Mouse (Mus musculus): Measurements from ENCODE around the gene Lima1. TPM values are rescaled to one million over a fixed set of nuclear protein-coding genes. Genes with fewer than 3 reads are reported as not detected.
A peak's percentile ranks its signal among the peaks of the same experiment; 100 is the strongest.

The Lima1 gene
- polyA plus RNA-seq, 1 experiment from 2014 or later = 96.4 TPM

DNA sequence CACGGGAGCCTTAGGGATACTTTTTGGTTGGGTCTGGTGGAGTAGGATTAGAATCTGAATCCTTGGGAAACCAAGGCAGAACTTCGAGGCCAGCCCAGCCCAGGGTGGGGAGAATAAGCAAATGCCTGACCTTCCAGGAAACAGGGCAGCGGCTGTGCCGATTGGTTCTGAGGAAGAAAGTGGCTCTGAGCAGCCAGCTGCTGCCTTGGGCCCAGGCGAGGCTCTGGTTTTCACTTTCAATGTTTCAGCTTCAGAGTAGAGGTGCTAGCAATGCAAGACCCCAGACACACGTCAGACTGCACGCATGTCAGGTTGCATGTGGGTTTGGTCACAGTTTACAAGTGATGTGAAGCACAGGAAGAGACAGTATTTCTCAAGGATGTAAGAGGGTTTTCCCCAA is 63.2 kb downstream of the Lima1 start:
- Histone ChIP-seq H3K4me2 (replicated peaks) (no peak overlapping the region), H3K4me3 (replicated peaks) (no peak overlapping the region), H3K27ac (0 out of 2 replicates have a peak overlapping the region, but pooled peaks have one; percentile 2), H3K9ac (no peak overlapping the region), H3K36me3 (peaks cover 6% of the 10 kb centered on the region; the same call in 1 of the 2 replicates), H3K27me3 (replicated peaks) (no peaks in the 10 kb centered on the region), H3K4me1 (replicated peaks) (peaks cover 14% of the 10 kb centered on the region), H3K9me3 (no peaks in the 10 kb centered on the region)
- 43% methylated on average over 7 of the region's 7 CpGs for WGBS
- no peak for ATAC-seq

DNA sequence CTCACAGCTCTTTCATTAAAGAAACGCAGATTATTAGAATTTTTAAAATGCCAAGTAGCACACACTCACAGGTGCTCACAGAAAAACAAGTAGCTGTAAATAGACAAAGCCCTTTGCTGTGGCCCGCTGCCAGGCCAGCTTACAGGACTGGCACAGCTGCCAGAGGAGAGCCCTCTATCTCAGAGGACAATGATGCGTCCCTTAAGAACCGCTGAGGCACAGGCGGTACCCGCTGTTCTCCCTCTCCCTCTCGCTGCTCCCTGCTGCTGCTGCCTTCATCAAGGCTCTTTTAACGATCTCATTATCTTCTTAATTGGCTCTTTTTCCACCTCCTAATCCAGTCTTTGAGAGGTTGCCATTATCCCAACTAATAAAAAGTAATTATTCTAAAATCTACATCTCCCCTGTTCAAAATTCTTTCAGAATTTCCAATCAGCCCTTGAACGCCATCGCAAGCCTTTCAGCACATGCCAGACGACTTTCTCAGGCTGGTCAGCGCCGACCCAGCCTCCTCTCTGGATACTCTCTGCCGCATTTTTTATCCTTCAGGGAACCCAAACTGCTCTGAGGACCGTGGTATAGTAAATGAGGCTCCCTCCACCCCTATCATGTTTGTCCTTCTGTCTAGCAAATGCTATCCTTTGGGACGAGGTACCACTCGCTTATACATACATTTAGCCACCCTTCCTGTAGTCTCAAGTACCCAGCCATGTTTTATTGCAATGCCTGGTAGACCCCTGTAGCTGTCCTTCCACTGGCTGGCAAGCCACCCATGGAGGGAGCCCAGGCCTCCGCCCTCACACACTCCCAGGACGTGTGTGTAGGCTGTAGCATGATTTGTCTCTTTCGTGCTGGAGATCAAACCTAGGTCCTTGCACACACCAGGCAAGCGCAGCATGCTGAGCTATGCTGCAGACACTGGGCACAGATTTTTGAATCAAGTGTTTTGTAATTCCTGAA is 67.2 kb downstream of the Lima1 start:
- peaks cover 15% of the 10 kb centered on the region for H3K36me3 ChIP-seq
- 69% methylated on average over 21 of the region's 21 CpGs for WGBS
- peaks cover 16% of the 10 kb centered on the region for H3K4me1 ChIP-seq (replicated peaks)
- no peak overlapping the region for H3K9ac ChIP-seq
- ATAC-seq = no peak
- no peaks in the 10 kb centered on the region for H3K9me3 ChIP-seq
- no peak overlapping the region for H3K4me3 ChIP-seq (replicated peaks)
- H3K27me3 ChIP-seq (replicated peaks) = no peaks in the 10 kb centered on the region
- H3K4me2 ChIP-seq (replicated peaks) = no peak overlapping the region
- no peak overlapping the region for H3K27ac ChIP-seq

- Histone ChIP-seq H3K27me3 (replicated peaks) (no peaks in the 10 kb centered on the region), H3K4me2 (replicated peaks) (no peak overlapping the region), H3K4me1 (replicated peaks) (peaks cover 7% of the 10 kb centered on the region), H3K27ac (no peak overlapping the region), H3K4me3 (replicated peaks) (no peak overlapping the region), H3K36me3 (peaks cover 21% of the 10 kb centered on the region), H3K9me3 (no peaks in the 10 kb centered on the region), H3K9ac (no peak overlapping the region)
- no peak for ATAC-seq
- 59% methylated on average over 7 of the region's 7 CpGs for WGBS
These were observed 69.1 kb downstream of the Lima1 start for GRCm38 (mm10) chr15:99806171-99806570.

GRCm38 (mm10) chr15:99805673-99806072 is 69.6 kb downstream of the Lima1 start:
- WGBS = 92% methylated on average over 4 of the region's 4 CpGs
- Histone ChIP-seq H3K27me3 (replicated peaks) (no peaks in the 10 kb centered on the region), H3K4me2 (replicated peaks) (no peak overlapping the region), H3K9me3 (no peaks in the 10 kb centered on the region), H3K36me3 (peaks cover 21% of the 10 kb centered on the region), H3K4me3 (replicated peaks) (no peak overlapping the region), H3K27ac (no peak overlapping the region), H3K9ac (no peak overlapping the region), H3K4me1 (replicated peaks) (peaks cover 4% of the 10 kb centered on the region)
- ATAC-seq = no peak

GRCm38 (mm10) chr15:99803186-99803644 is 72.0 kb downstream of the Lima1 start:
- H3K9ac ChIP-seq = no peak overlapping the region
- H3K4me3 ChIP-seq (replicated peaks) = no peak overlapping the region
- ATAC-seq = 0 out of 2 replicates have a peak, but pooled peaks have one; percentile 53
- peaks cover 4% of the 10 kb centered on the region for H3K4me1 ChIP-seq (replicated peaks)
- peak overlapping the region; percentile 27; the same call in 1 of the 2 replicates for H3K27ac ChIP-seq
- peaks cover 30% of the 10 kb centered on the region for H3K36me3 ChIP-seq
- no peaks in the 10 kb centered on the region for H3K9me3 ChIP-seq
- H3K27me3 ChIP-seq (replicated peaks) = no peaks in the 10 kb centered on the region
- 25% methylated on average over 6 of the region's 6 CpGs for WGBS
- H3K4me2 ChIP-seq (replicated peaks) = no peak overlapping the region

GRCm38 (mm10) chr15:99801885-99802572 is 73.2 kb downstream of the Lima1 start:
- 69% methylated on average over 24 of the region's 24 CpGs for WGBS
- H3K4me2 ChIP-seq (replicated peaks) = no peak overlapping the region
- H3K27ac ChIP-seq = no peak overlapping the region
- ATAC-seq = no peak
- peaks cover 30% of the 10 kb centered on the region for H3K36me3 ChIP-seq
- no peak overlapping the region for H3K4me3 ChIP-seq (replicated peaks)
- H3K4me1 ChIP-seq (replicated peaks) = peaks cover 4% of the 10 kb centered on the region
- no peaks in the 10 kb centered on the region for H3K27me3 ChIP-seq (replicated peaks)
- no peak overlapping the region for H3K9ac ChIP-seq
- no peaks in the 10 kb centered on the region for H3K9me3 ChIP-seq

GRCm38 (mm10) chr15:99799706-99800105 is 75.5 kb downstream of the Lima1 start:
- no peak overlapping the region for H3K9ac ChIP-seq
- no peak overlapping the region for H3K27ac ChIP-seq
- no peaks in the 10 kb centered on the region for H3K27me3 ChIP-seq (replicated peaks)
- no peak overlapping the region for H3K4me2 ChIP-seq (replicated peaks)
- H3K4me1 ChIP-seq (replicated peaks) = peaks cover 4% of the 10 kb centered on the region
- no peak for ATAC-seq
- H3K4me3 ChIP-seq (replicated peaks) = no peak overlapping the region
- 60% methylated on average over 6 of the region's 6 CpGs for WGBS
- peaks cover 25% of the 10 kb centered on the region for H3K36me3 ChIP-seq
- H3K9me3 ChIP-seq = no peaks in the 10 kb centered on the region

- H3K4me3 ChIP-seq (replicated peaks) = no peak overlapping the region
- no peak overlapping the region for H3K4me2 ChIP-seq (replicated peaks)
- no peaks in the 10 kb centered on the region for H3K9me3 ChIP-seq
- H3K27ac ChIP-seq = no peak overlapping the region
- H3K4me1 ChIP-seq (replicated peaks) = no peaks in the 10 kb centered on the region
- ATAC-seq = no peak
- H3K27me3 ChIP-seq (replicated peaks) = no peaks in the 10 kb centered on the region
- H3K36me3 ChIP-seq = peaks cover 38% of the 10 kb centered on the region
- no peak overlapping the region for H3K9ac ChIP-seq
- 79% methylated on average over 5 of the region's 5 CpGs for WGBS
These were observed 77.4 kb downstream of the Lima1 start for GRCm38 (mm10) chr15:99797898-99798297.

GRCm38 (mm10) chr15:99796735-99797134 is 78.5 kb downstream of the Lima1 start:
- no peak overlapping the region for H3K4me3 ChIP-seq (replicated peaks)
- no peak overlapping the region for H3K4me2 ChIP-seq (replicated peaks)
- H3K27me3 ChIP-seq (replicated peaks) = no peaks in the 10 kb centered on the region
- ATAC-seq = no peak
- no peak overlapping the region for H3K9ac ChIP-seq
- H3K36me3 ChIP-seq = peaks cover 44% of the 10 kb centered on the region
- no peaks in the 10 kb centered on the region for H3K9me3 ChIP-seq
- 78% methylated on average over 9 of the region's 9 CpGs for WGBS
- H3K27ac ChIP-seq = no peak overlapping the region
- H3K4me1 ChIP-seq (replicated peaks) = no peaks in the 10 kb centered on the region

- H3K4me1 ChIP-seq (replicated peaks) = no peaks in the 10 kb centered on the region
- no peak overlapping the region for H3K9ac ChIP-seq
- no peak for ATAC-seq
- no peaks in the 10 kb centered on the region for H3K27me3 ChIP-seq (replicated peaks)
- no peaks in the 10 kb centered on the region for H3K9me3 ChIP-seq
- H3K36me3 ChIP-seq = peaks cover 50% of the 10 kb centered on the region
- H3K27ac ChIP-seq = no peak overlapping the region
- no peak overlapping the region for H3K4me2 ChIP-seq (replicated peaks)
- no peak overlapping the region for H3K4me3 ChIP-seq (replicated peaks)
- 79% methylated on average over 3 of the region's 3 CpGs for WGBS
These were observed 79.2 kb downstream of the Lima1 start for GRCm38 (mm10) chr15:99796066-99796465.

DNA sequence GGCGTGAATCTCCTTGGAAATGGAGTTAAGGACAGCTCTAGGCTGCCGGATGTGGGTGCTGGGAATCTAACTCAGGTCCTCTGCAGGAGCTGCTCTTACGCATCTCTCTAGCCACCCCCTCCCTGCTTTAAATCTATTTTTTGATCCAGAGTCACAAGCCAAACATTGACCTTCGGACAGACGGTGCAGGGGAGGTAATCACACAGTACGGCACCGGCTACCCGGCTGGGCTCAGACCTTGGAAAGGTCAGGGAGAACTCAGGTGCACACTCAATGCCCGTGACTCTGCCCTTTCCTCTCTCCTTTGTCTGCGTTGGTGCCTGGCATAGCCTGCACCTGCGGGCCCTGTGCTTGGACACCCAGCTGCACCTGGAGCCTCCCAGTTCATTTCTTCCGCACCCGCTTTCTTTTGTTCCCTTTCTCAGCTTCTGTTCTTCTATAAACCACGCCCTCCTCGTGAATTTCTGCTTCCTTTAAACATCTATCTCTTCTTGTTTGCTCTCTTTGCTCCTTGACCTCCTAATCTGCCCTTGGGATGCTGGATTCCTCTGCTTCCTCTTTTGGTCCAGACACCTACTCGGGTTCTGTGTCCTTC is 82.9 kb downstream of the Lima1 start:
- Histone ChIP-seq H3K4me1 (replicated peaks) (no peaks in the 10 kb centered on the region), H3K4me2 (replicated peaks) (no peak overlapping the region), H3K9ac (no peak overlapping the region), H3K9me3 (no peaks in the 10 kb centered on the region), H3K27ac (no peak overlapping the region), H3K36me3 (peaks cover 46% of the 10 kb centered on the region), H3K4me3 (replicated peaks) (no peak overlapping the region), H3K27me3 (replicated peaks) (no peaks in the 10 kb centered on the region)
- 93% methylated on average over 16 of the region's 16 CpGs for WGBS
- no peak for ATAC-seq

DNA sequence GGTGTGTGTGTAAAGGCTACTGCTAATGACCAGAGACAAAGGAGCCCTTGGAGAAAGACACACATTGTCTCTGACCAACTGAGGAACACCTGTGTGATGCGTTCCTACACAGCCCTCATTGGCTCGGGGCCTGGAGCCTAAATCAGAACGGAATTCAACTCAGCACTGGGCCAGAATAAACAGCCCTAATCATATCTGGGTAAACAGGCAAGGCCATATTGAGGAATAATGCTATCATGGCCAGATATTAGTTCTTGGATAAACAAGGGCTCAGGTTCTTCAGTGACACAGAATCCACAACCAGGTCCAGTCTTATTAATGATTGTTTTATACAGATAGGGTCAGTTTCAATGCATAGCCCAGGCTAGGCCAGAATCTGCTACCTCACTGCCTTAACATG is 84.3 kb downstream of the Lima1 start:
- 65% methylated on average over 3 of the region's 3 CpGs for WGBS
- no peak for ATAC-seq
- Histone ChIP-seq H3K36me3 (peaks cover 39% of the 10 kb centered on the region), H3K4me1 (replicated peaks) (no peaks in the 10 kb centered on the region), H3K27me3 (replicated peaks) (no peaks in the 10 kb centered on the region), H3K4me2 (replicated peaks) (no peak overlapping the region), H3K9me3 (no peaks in the 10 kb centered on the region), H3K9ac (no peak overlapping the region), H3K27ac (no peak overlapping the region), H3K4me3 (replicated peaks) (no peak overlapping the region)
